Mouse (Mus musculus): ENCODE measurements around the gene Sigmar1.

Gene Sigmar1

DNA sequence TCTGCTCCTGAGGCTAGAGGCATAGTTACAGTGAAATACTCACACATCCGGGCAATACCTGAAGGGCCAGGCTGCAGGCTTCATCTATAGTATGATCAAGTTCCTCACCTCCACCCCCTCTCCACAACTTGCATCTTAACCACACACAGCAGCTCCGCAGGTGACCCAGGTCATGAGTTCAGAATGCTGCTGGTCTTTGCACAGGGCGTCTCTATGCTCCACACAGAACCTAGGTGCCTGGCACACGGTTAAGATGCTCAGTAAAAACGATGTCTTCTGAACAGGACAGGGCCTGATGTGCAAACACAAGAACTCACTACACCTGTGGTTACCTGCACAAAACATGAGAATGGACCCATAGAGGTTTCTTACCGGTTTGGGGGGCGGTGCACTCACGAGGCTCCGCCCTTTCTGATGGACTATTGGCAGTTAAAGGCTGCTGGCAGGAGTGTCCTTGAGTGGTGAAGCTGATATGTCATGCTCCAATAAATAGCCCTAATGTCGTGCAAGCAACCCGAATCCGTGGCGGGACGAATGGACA lies 1.1 kb downstream of the Sigmar1 start, which contains the start of gene Galt:
Gene Galt, plus strand, starts transcription at position 432 of the 541 bp plus-strand sequence.
- DNase-seq = no peak

- no peak for DNase-seq
Measured at GRCm38 (mm10) chr4:41745021-41745420, 10.9 kb downstream of the Sigmar1 start.

DNA sequence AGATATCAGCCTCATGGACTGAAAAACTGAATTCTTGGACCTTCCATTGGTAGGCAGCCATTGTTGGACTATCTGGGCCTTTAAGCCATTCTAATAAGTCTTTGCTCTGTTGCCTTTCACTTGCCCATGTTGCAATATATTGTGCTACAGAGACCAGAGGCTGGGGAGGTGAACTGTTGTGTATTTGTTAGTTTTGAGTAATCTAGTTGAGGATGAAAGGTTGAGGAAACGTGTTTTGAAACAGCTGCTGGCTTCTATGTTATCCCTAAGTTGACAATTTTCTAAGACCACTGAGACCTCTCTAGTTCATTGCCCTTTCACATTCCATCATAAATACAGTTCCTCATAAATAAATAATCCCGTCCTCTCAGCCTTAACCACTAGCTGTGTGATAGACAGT lies 11.8 kb downstream of the Sigmar1 start:
- no peak for DNase-seq

- DNase-seq = peak; percentile 82
Measured at GRCm38 (mm10) chr4:41741158-41741560, 14.8 kb downstream of the Sigmar1 start.

DNA sequence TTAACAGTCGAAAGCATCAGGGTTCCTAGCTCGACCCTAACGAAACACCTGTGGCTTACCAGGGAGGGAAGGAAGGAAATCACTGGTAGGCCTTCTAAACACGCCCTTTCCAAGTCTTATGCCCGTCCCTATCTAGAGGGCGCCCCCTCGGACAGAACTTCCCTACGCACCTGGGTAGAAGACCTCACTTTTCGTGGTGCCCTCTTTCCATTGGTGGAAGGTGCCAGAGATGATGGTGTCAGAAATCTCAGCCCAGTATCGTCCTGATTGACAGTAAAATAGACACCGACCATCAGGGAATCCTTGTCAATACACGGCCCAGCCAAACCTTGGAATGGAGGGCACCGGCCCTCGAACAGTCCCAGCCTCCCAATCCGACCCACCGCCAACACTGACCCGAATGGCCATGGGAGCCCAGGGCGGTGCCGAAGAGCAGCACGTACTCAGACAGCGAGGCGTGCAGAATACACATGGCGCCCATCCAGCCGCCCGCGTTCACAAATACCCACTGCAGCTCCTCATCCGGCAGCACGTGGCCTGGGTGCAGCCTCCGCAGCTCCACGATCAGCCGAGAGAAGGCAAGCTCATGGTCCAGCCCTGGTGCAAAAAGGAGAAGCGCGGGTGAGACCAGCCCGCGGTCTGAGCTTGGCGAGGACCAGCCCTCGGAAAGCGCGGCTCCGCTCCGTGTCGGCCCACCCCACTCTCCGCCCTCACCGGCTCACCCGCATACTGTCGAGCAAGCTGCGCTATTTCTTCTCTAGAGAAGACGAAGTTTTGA lies 15.4 kb downstream of the Sigmar1 start:
- DNase-seq = peak; percentile 74

DNA sequence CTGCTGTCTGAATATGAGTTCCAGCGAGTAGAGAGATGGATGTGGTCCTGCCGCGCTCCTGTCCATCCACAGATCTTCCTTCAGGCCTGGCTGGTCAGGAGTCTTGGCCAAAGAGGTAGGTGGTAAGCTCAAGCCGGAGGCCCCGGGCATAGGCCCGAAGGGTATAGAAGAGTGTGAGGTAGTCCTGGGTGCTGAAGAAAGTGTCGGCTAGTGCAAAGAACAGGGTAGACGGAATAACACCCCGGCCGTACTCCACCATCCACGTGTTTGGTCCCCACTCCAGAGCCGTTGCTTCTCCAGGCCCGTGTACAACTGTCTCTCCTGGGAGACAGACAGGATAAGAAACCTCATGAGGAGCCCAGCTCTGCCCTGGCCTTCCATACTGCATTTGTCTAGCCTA lies 16.7 kb downstream of the Sigmar1 start:
- DNase-seq = no peak

GRCm38 (mm10) chr4:41738256-41738603 lies 17.7 kb downstream of the Sigmar1 start:
- no peak for DNase-seq

- DNase-seq = peak; percentile 71
Measured at GRCm38 (mm10) chr4:41737602-41738255, 18.2 kb downstream of the Sigmar1 start.

GRCm38 (mm10) chr4:41731052-41731765 lies 24.7 kb downstream of the Sigmar1 start, which contains the start of gene Arid3c:
Gene Arid3c (minus strand): TSS chr4:41731142.
- no peak for DNase-seq

DNA sequence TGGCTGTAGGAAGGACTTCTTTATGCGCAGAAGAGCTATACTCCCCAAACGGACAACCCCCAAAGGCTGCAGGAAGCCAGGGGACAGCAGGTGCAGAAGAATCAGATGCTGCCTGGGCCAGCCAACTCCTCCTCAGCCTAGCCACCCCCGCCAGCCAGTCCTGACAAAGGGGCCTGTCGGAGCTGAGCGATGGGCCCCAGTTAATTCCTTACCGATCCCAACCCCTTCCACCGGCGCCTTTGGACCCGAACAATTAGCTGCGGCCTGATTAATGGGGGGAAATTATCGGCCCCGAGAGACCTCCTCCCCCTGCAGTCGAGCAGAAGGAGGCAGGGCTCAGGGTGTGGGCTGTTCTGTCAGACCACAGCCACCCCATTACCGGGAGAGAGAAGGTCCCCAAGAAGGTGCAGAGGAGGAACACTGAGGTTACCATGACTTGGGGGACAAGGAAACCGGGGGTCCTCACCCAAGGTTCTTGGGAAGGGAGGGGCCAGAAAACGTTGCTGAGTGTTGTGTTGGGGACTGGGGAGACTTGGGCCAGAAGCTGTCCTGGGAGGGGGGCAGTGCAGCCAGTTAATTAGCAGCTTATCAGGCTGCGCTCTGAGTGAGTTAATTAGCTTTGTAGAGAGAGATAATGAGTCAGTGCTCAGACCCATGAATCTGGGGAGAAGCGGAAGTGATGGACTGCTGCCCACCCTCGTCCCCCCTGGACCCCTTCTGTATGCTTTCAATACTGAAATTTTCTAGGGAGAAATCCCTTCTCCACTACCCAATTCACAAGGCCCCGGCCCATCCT lies 28.9 kb downstream of the Sigmar1 start:
- no peak for DNase-seq

- DNase-seq = peak; percentile 74
Measured at GRCm38 (mm10) chr4:41722918-41723351, 33.0 kb downstream of the Sigmar1 start, which contains the start of gene Dctn3. Gene Dctn3 (minus strand): TSS chr4:41723170.

DNA sequence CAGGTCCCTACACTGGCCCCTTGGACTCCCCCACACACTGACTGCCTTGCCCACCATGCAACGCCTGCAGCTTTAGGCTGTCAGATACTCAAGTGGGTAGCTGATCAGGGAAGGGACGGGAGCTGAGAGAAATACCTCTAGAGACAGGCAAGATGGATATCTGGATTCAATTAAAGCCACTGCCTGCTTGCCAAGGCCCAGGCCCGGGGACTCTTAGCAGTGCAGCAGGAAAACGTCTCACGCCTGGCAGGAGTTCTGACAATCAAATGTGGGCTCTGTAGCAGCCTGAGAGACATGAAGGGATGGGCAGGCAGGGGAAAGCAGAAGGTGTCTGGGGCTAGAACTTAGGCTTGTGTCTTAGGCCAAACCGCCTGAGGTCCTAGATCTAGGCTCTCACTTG lies 39.1 kb downstream of the Sigmar1 start:
- DNase-seq = no peak

DNA sequence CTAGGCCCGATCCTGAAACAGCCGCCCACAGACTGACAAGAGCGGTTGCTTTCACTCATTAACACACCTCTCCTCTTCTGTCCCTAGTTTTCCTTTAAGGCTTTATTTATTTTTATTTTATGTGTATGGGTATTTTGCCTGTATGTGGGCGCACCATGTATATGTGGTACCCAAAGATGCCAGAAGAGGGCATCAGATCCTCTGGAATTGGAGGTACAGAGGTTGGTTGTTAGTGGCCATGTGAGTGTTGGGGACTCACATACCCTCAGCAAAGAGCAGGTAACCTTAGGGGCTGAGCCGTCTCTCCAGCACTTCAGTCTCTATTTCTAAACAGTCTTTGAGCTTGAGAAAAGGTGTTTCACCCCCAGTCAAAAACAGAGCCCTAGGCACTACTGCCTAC lies 40.4 kb downstream of the Sigmar1 start:
- DNase-seq = peak; percentile 45

GRCm38 (mm10) chr4:41715082-41715481 lies 40.9 kb downstream of the Sigmar1 start:
- no peak for DNase-seq

DNA sequence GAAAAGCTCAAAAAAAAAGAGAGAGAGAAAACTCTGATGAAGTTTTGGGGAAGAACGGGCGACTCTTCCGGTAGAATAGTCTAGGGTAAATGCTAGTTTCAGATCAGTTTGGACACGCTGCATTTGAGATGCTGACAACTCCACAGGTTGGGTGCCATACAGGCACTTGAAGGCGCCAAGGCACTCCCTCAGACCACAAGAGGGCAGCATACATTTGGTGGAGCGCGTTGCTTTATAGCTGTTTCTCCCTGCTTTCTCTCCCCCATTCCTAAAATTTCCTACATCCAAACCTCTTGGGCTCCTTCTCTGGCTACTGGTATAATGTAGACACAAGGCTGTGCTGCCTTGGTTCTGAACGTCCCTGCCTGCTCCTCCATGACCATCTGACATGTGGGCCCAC lies 41.7 kb downstream of the Sigmar1 start:
- peak; percentile 66 for DNase-seq

- peak; percentile 86 for DNase-seq
Measured at GRCm38 (mm10) chr4:41713197-41714067, 42.5 kb downstream of the Sigmar1 start, which contains the start of gene Rpp25l. Gene Rpp25l (minus strand): TSS chr4:41713534.

- DNase-seq = no peak
Measured at GRCm38 (mm10) chr4:41712421-41713196, 43.3 kb downstream of the Sigmar1 start.

DNA sequence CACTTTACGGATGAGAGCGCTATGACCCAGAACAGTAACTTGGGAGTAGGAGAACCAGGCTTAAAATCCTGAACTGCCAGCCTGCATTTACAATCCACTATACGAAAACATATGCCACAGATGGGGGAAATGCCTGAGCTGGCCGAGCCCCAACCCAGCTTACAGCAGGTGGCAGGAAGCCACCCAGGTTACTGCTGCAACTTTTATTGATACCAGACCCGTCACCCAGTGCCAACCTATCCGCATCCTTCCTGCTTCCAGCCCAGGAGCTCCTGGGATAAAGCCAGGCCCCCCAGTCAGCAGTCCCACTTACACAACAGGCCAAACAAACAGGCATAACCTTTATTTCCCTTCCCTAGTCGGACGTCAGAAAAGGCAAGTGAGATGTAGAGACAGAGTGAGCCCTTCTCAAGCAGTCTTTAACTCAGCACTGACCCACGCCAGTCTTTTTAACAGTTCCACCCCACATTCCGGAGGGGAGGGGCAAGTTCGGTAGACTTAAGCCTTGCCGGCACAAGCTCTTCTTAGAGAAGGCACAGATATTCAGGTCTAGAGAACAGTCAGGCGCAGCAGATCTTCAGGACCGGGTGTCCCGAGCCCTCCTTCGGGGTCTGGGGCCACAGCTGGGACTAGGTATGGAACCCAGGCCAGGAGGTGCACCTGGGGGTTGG lies 44.1 kb downstream of the Sigmar1 start:
- no peak for DNase-seq

DNA sequence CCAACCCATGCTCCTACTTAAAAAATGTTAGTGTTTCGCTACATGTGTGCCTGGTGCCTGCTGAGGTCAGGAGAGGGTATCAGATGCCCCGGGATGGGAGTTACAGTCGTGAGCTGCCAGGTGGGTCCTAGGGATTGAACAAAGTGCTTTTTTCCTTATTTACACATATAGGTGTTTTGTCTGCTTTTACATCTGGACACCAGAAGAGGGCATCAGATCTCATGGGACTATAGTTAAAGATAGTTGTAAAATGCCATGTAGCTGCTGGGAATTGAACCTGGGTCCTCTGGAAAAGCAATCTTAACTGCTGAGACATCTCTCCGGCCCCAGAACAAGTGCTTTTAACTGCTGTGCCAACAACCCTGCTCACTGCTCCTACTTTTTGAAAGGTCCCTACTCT lies 45.7 kb downstream of the Sigmar1 start:
- no peak for DNase-seq

- no peak for DNase-seq
Measured at GRCm38 (mm10) chr4:41708192-41708745, 47.7 kb downstream of the Sigmar1 start.

All from right cerebral cortex, postnatal 4 days (tissue).